Mouse (Mus musculus) layer of hippocampus, postnatal 36 days (tissue): ENCODE measurements around the gene Hspb1. TPM values are rescaled to one million over a fixed set of nuclear protein-coding genes. Genes with fewer than 3 reads are reported as not detected.

Experiments
- DNase-seq, 2 experiments: peaks; one replicate each; pipeline ENCODE4 v3.0.0; 2022
- total RNA-seq, 2 experiments: library from RNA; stranded (reverse); gene quantifications; 2 replicates each; pipeline ENCODE4 v1.2.3; 2021

The Hspb1 gene
- total RNA-seq, 2 experiments from 2014 or later: 19.2 to 28.1 TPM

DNA sequence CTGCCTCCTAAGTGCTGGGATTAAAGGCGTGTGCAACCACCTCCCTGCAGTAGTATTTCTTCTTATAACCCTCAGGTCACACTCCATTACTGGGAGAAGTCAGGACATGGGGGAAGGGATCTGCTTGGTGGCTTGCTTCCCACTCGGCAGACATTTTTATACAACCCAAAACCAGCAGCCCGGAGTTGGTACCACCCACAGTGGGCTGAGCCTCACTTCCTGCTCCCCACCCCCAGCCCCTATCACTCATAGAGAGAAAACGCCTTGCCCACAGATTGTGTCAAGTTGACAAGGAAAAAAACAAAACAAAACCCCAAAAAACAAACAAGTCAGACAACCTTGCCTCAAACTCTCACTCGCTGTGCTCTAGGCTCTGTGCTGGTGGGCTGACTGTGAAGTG is 25.5 kb downstream of the Hspb1 start:
- no peak for DNase-seq

GRCm38 (mm10) chr5:135914156-135914555 is 26.4 kb downstream of the Hspb1 start:
- no peak for DNase-seq

GRCm38 (mm10) chr5:135916051-135916565 is 28.4 kb downstream of the Hspb1 start:
- no peak for DNase-seq

DNA sequence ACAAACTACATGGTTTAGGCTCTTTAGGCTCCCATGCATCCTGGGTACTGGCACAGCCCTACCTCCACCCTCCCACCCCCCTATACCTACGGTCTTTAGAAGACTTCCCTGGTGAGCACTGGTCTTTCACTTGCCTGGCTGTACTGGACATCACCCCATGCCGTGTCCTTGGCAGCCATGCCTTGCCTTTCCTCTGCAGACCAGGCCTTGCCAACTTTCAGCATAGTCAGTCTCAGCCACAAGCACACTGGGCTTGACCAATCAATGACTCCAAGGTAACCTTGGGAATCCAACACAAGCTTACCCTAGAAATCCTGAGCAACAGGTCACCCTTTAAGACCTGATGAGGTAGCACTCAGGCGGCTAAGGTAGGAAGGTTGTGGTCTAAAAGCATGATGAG is 28.9 kb downstream of the Hspb1 start:
- no peak for DNase-seq

GRCm38 (mm10) chr5:135917327-135918058 is 29.8 kb downstream of the Hspb1 start:
- DNase-seq: no peak

- DNase-seq: no peak
Measured at GRCm38 (mm10) chr5:135918059-135918437, 30.3 kb downstream of the Hspb1 start.

- no peak for DNase-seq
Measured at GRCm38 (mm10) chr5:135918593-135918992, 30.9 kb downstream of the Hspb1 start.

DNA sequence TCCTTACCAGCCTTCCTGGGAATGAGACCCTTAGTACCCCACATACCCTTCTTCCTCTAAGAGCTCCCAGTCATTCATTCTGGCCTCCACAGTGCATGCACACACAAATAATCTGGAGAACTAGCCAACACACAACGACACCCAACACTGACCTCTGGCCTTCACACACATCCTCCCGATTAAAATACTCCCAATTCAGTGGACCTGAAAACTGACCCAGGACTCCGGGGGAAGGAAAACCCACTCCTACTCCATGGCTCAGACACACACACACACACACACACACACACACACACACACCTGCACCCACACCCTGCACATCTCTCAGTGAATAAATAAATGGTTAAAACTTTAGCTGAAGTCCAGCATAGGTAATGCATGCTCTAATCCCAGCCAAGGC is 32.2 kb downstream of the Hspb1 start:
- no peak for DNase-seq

- DNase-seq: no peak
Measured at GRCm38 (mm10) chr5:135923901-135924300, 36.2 kb downstream of the Hspb1 start.

DNA sequence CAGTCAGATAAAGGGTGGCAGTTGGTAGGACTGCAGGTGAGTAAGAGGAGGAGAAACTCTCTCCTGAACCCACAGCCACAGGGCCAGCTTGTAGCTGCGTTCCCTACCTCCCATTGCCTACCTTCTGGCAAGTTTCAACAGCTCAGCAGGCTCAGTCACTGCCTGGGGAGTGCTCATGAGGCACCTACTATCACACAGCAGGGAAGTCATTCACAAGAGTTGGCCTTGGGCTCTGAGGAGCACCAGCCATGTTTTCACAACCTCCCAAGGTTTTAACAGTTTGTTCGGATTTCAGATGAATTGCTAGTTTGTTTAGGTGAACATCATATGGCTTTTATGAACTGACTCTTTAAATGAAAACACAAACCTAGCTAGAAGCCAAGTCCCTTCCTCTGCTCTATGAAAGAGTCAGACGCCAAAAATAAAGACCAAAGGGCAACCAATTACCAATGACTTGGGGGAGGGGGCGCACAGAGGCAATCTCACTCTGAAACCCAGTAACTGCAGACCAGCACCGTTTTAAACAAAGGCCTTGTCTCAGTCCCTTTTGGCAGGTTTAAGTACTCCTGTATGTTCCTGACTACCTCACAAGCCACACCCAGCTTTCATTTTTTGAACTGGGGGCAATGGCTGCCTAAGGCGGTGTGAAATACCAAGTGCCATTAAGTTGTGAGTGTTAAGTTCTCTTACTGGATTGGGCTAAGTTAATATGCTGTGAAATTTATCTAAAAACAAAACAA is 42.1 kb downstream of the Hspb1 start:
- no peak for DNase-seq

GRCm38 (mm10) chr5:135931526-135931925 is 43.8 kb downstream of the Hspb1 start:
- DNase-seq: no peak

GRCm38 (mm10) chr5:135932359-135932758 is 44.6 kb downstream of the Hspb1 start:
- DNase-seq: no peak

- DNase-seq: no peak
Measured at GRCm38 (mm10) chr5:135933222-135933899, 45.6 kb downstream of the Hspb1 start.

DNA sequence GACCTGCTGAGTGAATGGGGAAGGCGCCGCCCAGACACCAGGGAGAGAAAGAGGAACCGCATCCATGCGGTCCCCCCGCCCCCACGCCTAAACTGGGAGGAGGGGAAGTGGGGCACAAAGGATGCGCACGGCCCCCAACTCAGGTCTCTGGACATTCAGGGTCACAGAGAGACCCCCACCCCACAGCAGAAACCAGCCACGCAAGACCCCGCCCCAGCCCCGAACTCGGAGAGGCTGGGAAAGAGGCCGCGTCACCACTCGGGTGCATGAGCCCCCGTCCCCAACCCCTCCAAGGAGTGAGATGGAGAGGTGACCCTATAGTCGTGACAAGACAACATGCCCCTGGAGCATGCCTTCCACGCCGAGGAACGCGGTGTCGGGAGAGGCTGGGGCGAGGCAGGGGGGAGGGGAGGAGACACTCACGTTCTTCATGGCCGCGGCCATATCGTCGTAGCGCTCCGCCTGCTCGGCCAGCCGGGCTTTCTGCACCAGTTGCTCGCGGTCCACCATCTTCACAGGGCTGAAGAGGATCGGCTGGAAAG is 46.3 kb downstream of the Hspb1 start:
- peak; percentile 66 to 74 for DNase-seq

DNA sequence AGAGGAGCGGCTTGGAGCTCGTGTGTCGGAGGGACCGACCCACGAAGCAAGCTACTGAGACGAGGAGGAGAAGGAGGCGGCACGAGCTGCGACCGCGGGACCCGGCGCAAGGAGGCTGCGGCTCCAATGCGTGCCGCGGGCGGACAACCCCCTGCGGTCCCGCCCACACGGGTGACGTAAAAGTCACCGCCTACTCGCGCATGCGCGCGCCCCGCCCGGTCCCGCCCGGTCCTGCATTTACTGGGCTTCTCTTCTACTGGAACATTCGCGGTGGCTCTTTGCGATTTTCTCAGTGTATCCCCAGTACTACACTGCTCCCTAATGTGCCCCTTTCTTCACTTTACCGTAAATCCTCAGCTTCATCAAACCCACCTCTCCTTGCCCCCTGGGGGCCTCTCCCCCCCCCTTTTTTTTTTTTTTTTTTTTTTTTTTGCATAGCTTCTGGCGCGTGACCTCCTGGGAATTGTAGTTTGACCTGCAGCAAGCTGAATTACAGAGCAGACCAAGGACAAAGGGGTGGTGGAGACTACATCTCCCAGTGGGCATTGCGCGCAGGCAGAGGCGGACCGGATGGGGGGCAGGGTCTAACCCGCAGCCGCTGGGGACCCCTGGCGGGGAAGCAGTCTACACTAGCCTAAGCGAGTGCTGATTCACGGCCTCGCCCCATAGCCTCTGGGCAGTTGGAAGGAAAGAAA is 46.9 kb downstream of the Hspb1 start, which contains the start of gene Ywhag:
TSS of gene Ywhag (minus strand) at position 136 of the 695 bp plus-strand sequence.
- DNase-seq: peak; percentile 97 to 98

DNA sequence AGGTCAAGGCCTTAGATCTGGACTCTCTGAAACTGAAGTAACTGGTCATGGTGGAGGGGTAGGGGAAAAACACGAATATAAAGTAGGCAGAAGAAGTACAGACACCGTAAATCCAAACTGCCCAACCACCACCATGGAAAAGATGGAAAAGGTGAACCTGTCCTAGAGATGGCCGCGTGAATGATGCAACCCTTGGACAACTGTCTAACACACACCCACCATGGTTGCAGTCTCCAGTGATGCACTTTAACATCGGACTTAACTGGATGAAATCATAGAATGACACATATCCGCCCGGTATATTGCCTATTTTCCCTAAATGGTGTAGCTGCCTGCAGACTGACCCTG is 47.4 kb downstream of the Hspb1 start:
- no peak for DNase-seq

DNA sequence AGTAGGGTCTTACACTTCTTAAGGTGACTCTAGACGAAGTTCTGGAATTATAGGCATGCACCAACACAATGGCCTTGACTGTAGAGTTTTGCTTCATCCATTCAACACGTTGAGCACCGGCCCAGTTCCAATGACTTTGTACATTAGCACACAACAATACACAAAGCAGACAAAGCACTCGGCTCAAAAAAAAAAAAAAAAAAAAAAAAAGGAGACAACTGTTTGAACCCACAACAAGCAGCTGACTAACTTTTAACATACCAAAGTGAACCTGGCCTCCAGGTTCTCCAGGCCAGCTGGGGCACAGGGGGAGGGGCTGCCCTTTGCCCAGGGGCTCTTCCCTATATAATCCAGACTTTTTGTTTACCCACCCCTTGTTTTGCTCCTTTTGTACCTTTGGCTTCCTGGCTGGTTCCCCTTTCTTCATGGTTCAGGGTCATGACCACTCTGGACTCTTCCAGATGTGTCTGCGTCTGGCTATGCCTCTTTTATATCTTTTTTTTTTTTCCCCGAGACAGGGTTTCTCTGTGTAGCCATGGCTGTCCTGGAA is 48.0 kb downstream of the Hspb1 start:
- DNase-seq: no peak

Other genes starting within 250 kb of the Hspb1 start
- 100 to 1,000 TPM; 104 to 105 TPM for gene Por, start 217.9 kb upstream of the Hspb1 start, total RNA-seq
- 10 to 100 TPM; 12.4 to 16.4 TPM for gene Tmem120a, start 143.5 kb upstream of the Hspb1 start, total RNA-seq
- gene Styxl1, start 109.5 kb upstream of the Hspb1 start, total RNA-seq: not detected
- 100 to 1,000 TPM; 387 to 407 TPM for gene Mdh2, start 109.4 kb upstream of the Hspb1 start, total RNA-seq
- 10 to 100 TPM; 83.5 to 86.9 TPM for gene Srrm3, start 81.0 kb upstream of the Hspb1 start, total RNA-seq
- 1,000 to 10,000 TPM; 1,259 to 1,347 TPM for gene Ywhag, start 46.7 kb downstream of the Hspb1 start, total RNA-seq
- 1 to 10 TPM; 1.4 to 1.7 TPM for gene Ssc4d, start 86.6 kb downstream of the Hspb1 start, total RNA-seq
- not detected for gene Zp3, start 92.2 kb downstream of the Hspb1 start, total RNA-seq
- gene Dtx2, start 106.9 kb downstream of the Hspb1 start, total RNA-seq: 1 to 10 TPM; 7.9 to 8.0 TPM
- not detected for gene Upk3b, start 150.6 kb downstream of the Hspb1 start, total RNA-seq
- not detected for gene Upk3bl, start 166.6 kb downstream of the Hspb1 start, total RNA-seq
- 1 to 10 TPM; 2.2 to 3.2 TPM for gene Rasa4, start 196.0 kb downstream of the Hspb1 start, total RNA-seq
- 10 to 100 TPM; 64.0 to 75.6 TPM for gene Polr2j, start 228.7 kb downstream of the Hspb1 start, total RNA-seq
- 10 to 100 TPM; 14.5 to 17.3 TPM for gene Lrwd1, start 248.2 kb downstream of the Hspb1 start, total RNA-seq
- 10 to 100 TPM in 1 of 2 experiments, 1 to 10 TPM in 1; 9.8 to 10.2 TPM for gene Alkbh4, start 248.2 kb downstream of the Hspb1 start, total RNA-seq